Mouse (Mus musculus) heart, adult 10 weeks (tissue): Measurements from ENCODE around the gene Slc44a1. TPM values are rescaled to one million over a fixed set of nuclear protein-coding genes. Genes with fewer than 3 reads are reported as not detected.

Experiments
- polyA plus RNA-seq: library from polyadenylated mRNA; stranded (reverse); fragments of 350-450 nt; fragmentation: Illumina TruSeq; extraction: RNeasy Lipid Tissue Mini Kit (QIAGEN cat#74804); gene quantifications from one replicate; pipeline ENCODE4 v1.2.3, GENCODE M21; 2014; ENCODE audit warnings: low read depth, low replicate concordance

Slc44a1 gene
- polyA plus RNA-seq, result 28.7 TPM

GRCm38 (mm10) chr4:53440010-53440815, at the start of gene Slc44a1:
Gene Slc44a1, plus strand, starts transcription at chr4:53440413.

DNA sequence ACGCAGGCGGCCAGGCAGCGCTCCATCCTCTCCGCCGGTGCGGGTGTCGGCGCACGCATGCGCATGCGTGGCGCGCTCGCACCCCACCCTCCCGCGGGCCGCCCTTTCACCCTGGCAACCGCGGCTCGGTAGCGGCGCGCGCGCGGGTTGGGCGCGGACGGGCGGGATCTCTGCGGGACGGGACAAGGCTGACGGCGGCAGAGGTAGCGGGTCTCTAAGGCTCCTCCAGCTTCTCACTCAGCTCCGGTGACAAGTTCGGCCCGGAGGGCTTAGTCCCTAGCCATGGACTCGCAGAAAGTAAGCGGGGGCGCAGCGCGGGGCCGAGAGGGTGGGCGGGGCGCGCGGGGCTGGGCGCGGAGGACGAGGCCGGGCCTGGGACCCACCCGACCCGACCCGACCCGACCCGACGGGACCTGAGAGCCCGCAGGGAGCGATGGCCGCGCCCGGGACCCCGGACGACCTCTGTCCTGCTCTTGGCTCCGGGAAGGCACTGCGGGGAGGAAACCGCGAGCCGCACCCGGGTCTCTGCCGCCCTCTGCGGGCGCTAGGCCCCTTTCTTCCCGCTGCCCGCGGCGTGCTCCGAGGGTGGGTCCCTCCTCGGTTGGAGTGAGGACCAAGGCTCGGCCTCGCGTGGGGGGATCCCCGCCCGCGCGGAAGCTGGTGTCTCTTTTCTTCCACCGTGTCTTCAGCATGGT, 191.2 kb downstream of the Slc44a1 start, which contains the start of gene Fsd1l:
Gene Fsd1l (plus strand): TSS at position 156 of the 695 bp plus-strand sequence.

Other genes starting within 250 kb of the Slc44a1 start
- gene Fsd1l, start 191.1 kb downstream of the Slc44a1 start, polyA plus RNA-seq, result 25.5 TPM